Mouse (Mus musculus) cortical plate, adult 2 months (tissue): Measurements from ENCODE around the gene Ramp2. TPM values are rescaled to one million over a fixed set of nuclear protein-coding genes. Genes with fewer than 3 reads are reported as not detected.

Experiments
- H3K27ac ChIP-seq: fragments of 200-500 bp; 2 replicates; pipeline ENCODE4 v1.5.1; 2012; ENCODE audit warnings: low read length, control low read depth, inconsistent platforms; ENCODE audit not compliant: insufficient read depth
- H3K4me1 ChIP-seq: fragments of 200-500 bp; 2 replicates; pipeline ENCODE4 v1.6.1; 2011; ENCODE audit warnings: low read length; ENCODE audit not compliant: control insufficient read depth, insufficient read depth
- H3K4me3 ChIP-seq: fragments of 200-500 bp; 2 replicates; pipeline ENCODE4 v1.5.1; 2011; ENCODE audit warnings: mild to moderate bottlenecking, low read length, control low read depth; ENCODE audit not compliant: insufficient read depth
- CTCF ChIP-seq: fragments of 200-500 bp; IDR thresholded peaks from 2 replicates; pipeline ENCODE4 v1.5.1; 2011; ENCODE audit warnings: mild to moderate bottlenecking, control low read depth, low read length; ENCODE audit not compliant: insufficient read depth; ENCODE audit errors: extremely low read depth
- POLR2A ChIP-seq: fragments of 200-500 bp; IDR thresholded peaks from 2 replicates; pipeline ENCODE4 v1.6.1; 2011; ENCODE audit warnings: mild to moderate bottlenecking, low read length, control low read depth; ENCODE audit not compliant: insufficient read depth; ENCODE audit errors: extremely low read depth
- polyA plus RNA-seq: library from polyadenylated mRNA; depleted of rRNA; stranded (reverse); fragments of >200 nt; gene quantifications from 2 replicates; pipeline ENCODE4 v1.2.3, GENCODE M21; 2012

The Ramp2 gene
- polyA plus RNA-seq, 1 experiment, result 65.8 TPM

- Histone ChIP-seq H3K4me3 (peak within 1 kb of the TSS; percentile 88), H3K27ac (peak within 1 kb of the TSS; percentile 76), H3K4me1 (peaks cover 2% of the 10 kb centered on the region)
- TF ChIP-seq CTCF (no peak), POLR2A (peak; percentile 83)
These were observed 8.0 kb downstream of the Ramp2 start, which contains the start of gene Vps25 for GRCm38 (mm10) chr11:101253613-101254389. Gene Vps25 (plus strand): TSS chr11:101253707.

- no peak for TF ChIP-seq POLR2A
- TF ChIP-seq CTCF, result no peak
- Histone ChIP-seq H3K4me3 (no peak overlapping the region), H3K4me1 (peaks cover 6% of the 10 kb centered on the region), H3K27ac (no peak overlapping the region)
These were observed 10.3 kb downstream of the Ramp2 start for GRCm38 (mm10) chr11:101255826-101256775.

GRCm38 (mm10) chr11:101259261-101259712 is 13.5 kb downstream of the Ramp2 start:
- Histone ChIP-seq H3K27ac (no peak overlapping the region), H3K4me3 (no peak overlapping the region), H3K4me1 (peaks cover 3% of the 10 kb centered on the region)
- TF ChIP-seq POLR2A (no peak), CTCF (no peak)

GRCm38 (mm10) chr11:101259948-101260825 is 14.4 kb downstream of the Ramp2 start, which contains the start of gene Wnk4:
Gene Wnk4 (plus strand): TSS chr11:101260567.
- TF ChIP-seq POLR2A (no peak), CTCF (no peak)
- Histone ChIP-seq H3K27ac (no peak within 1 kb of the TSS), H3K4me3 (peak within 1 kb of the TSS; percentile 25; the same call in 1 of the 2 replicates), H3K4me1 (peaks cover 3% of the 10 kb centered on the region)

- Histone ChIP-seq H3K4me1 (peaks cover 3% of the 10 kb centered on the region), H3K4me3 (peak overlapping the region; percentile 25; the same call in 1 of the 2 replicates), H3K27ac (no peak overlapping the region)
- TF ChIP-seq POLR2A (no peak), CTCF (no peak)
These were observed 15.1 kb downstream of the Ramp2 start for GRCm38 (mm10) chr11:101260826-101261380.

- no peak for TF ChIP-seq CTCF
- no peak for TF ChIP-seq POLR2A
- Histone ChIP-seq H3K4me1 (peaks cover 3% of the 10 kb centered on the region), H3K27ac (no peak overlapping the region), H3K4me3 (no peak overlapping the region)
These were observed 16.6 kb downstream of the Ramp2 start for GRCm38 (mm10) chr11:101262272-101262967.

- TF ChIP-seq CTCF (no peak), POLR2A (no peak)
- Histone ChIP-seq H3K27ac (no peak overlapping the region), H3K4me3 (no peak overlapping the region), H3K4me1 (peaks cover 3% of the 10 kb centered on the region)
These were observed 17.5 kb downstream of the Ramp2 start for GRCm38 (mm10) chr11:101263138-101263988.
